Mouse (Mus musculus): ENCODE measurements around the gene Sf3a3.

DNA sequence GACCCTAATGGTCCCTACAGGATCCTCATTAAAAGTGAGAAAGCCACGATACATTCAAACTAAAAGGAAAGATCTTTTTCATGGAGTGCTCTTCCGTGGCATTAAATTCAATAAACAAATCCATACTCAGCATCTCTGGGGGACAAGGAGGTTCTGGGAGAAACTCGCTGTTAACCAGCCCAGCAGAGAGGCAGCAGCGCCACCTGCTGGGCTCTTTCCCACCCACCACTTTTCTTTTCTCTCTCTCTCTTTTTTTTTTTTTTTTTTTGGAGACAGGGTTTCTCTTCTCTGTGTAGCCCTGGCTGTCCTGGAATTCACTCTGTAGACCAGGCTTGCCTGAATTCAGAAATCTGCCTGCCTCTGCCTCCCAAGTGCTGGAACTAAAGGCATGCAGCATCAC lies 39.5 kb upstream of the Sf3a3 start:
- TF ChIP-seq CTCF (IDR thresholded peaks at IDR 0.05; ENCODE audit: low read depth, low read length) (peak; percentile 44; the same call in 1 of the 2 replicates), GATA1 (IDR thresholded peaks at IDR 0.05; ENCODE audit: borderline replicate concordance, low read length) (no peak), GATA2 (IDR thresholded peaks at IDR 0.05; ENCODE audit: borderline replicate concordance, low read depth, low read length) (no peak)
